Mouse (Mus musculus): ENCODE data around the gene Hist2h2aa1. TPM values are rescaled to one million over a fixed set of nuclear protein-coding genes. Genes with fewer than 3 reads are reported as not detected.

The Hist2h2aa1 gene
- total and polyA plus RNA-seq, 2 experiments, result 230 to 428 TPM

DNA sequence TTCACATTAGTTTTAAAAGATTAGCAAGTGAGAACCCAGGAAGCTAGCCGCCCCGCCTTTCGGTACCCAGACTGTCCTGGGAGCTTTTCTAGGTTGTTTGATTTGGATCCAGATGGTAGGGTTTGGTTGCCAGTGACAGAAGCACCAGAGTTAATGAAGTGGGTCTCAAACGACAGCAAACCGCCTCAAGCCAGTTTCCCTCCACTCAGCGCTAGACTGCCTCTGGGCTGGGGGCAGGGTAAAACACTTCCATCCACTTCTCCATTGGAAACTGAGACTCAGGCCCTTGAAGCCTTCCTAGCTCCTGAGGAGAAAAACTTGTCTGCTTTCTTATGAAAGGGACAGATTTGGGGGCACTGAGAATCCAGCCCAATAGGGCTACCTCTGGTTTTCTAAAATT lies 47.3 kb downstream of the Hist2h2aa1 start:
- no peak overlapping the region; the same call in 1 of the 2 replicates for H3K4me3 ChIP-seq (ENCODE audit: insufficient read depth, low read depth, low read length)
- 0 out of 2 replicates have a peak, but pooled peaks cover 2% of the 10 kb centered on the region for H3K27me3 ChIP-seq (ENCODE audit: control insufficient read depth, insufficient read depth, low read length)
- no peak overlapping the region for H3K27ac ChIP-seq (replicated peaks; ENCODE audit: insufficient read depth, low read depth, low read length)
- 82% methylated on average over 6 of the region's 6 CpGs for WGBS
- H3K9ac ChIP-seq (ENCODE audit: low read depth, low read length), result no peak overlapping the region
- H3K36me3 ChIP-seq (ENCODE audit: control insufficient read depth, insufficient read depth, low read length), result no peaks in the 10 kb centered on the region
- H3K4me1 ChIP-seq (ENCODE audit: control insufficient read depth, insufficient read depth, low read length), result no peaks in the 10 kb centered on the region
- no peak for TF ChIP-seq POLR2A (IDR thresholded peaks at IDR 0.05; ENCODE audit: extremely low read depth, insufficient read depth, low read length)
- no peak for TF ChIP-seq CTCF (IDR thresholded peaks at IDR 0.05; ENCODE audit: low read depth, low read length)
- DNase-seq (ENCODE audit: extremely low read depth, low read depth, low spot score), result no peak
- no peaks in the 10 kb centered on the region for H3K79me2 ChIP-seq (ENCODE audit: control insufficient read depth, insufficient read depth, low read length)

DNA sequence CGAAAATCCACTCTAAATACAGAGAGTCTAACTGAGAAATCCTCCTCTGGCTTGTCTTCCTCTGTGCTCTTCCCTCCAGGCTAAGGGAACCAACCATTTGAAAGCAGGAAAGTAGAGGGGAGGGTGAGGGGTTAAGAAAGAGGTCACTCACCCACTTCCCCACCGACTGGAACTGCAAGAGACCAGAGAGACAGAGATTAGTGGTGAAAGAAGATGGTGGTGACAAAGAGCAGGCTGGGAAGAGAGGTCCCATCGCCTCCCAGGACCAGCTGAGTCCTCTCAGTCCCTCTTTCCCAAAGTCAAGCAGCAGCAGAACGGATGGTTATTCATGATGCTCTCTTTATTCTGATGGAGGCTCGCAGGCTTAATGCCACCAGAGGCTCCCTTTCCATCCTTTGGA lies 48.1 kb downstream of the Hist2h2aa1 start:
- WGBS, result 56% methylated on average over 5 of the region's 5 CpGs
- no peak for DNase-seq (ENCODE audit: extremely low read depth, low read depth, low spot score)
- Histone ChIP-seq H3K27me3 (ENCODE audit: control insufficient read depth, insufficient read depth, low read length) (0 out of 2 replicates have a peak, but pooled peaks cover 2% of the 10 kb centered on the region), H3K36me3 (ENCODE audit: control insufficient read depth, insufficient read depth, low read length) (no peaks in the 10 kb centered on the region), H3K4me1 (ENCODE audit: control insufficient read depth, insufficient read depth, low read length) (no peaks in the 10 kb centered on the region), H3K79me2 (ENCODE audit: control insufficient read depth, insufficient read depth, low read length) (no peaks in the 10 kb centered on the region), H3K4me3 (ENCODE audit: insufficient read depth, low read depth, low read length) (no peak overlapping the region), H3K27ac (replicated peaks; ENCODE audit: insufficient read depth, low read depth, low read length) (peak overlapping the region; percentile 51; the same call in 1 of the 2 replicates), H3K9ac (ENCODE audit: low read depth, low read length) (no peak overlapping the region)
- TF ChIP-seq CTCF (IDR thresholded peaks at IDR 0.05; ENCODE audit: low read depth, low read length) (no peak), POLR2A (IDR thresholded peaks at IDR 0.05; ENCODE audit: extremely low read depth, insufficient read depth, low read length) (no peak)

DNA sequence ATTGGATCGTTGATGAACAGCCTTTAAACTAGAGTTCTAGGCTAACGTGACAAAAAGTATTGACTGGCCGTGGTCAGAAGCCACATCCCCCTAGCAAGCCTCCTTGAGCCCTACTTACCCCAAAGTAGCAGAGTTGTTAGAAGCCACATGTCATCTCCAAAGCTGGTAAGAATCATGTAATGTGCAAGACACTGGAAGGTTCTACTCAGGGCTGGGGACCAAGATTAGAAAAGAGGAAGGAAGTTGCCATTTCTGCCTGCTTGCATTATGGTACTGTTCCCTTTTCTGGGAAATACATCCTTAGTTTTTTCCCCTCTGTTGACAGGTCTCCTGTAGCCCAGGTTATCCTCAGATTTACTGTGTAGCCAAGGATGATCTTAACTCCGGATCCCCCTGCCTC lies 48.5 kb downstream of the Hist2h2aa1 start, which contains the start of gene Fcgr1:
Gene Fcgr1 (minus strand): TSS at position 183 of the 400 bp plus-strand sequence.
- no peaks in the 10 kb centered on the region for H3K79me2 ChIP-seq (ENCODE audit: control insufficient read depth, insufficient read depth, low read length)
- no peak for TF ChIP-seq POLR2A (IDR thresholded peaks at IDR 0.05; ENCODE audit: extremely low read depth, insufficient read depth, low read length)
- TF ChIP-seq CTCF (IDR thresholded peaks at IDR 0.05; ENCODE audit: low read depth, low read length), result no peak
- H3K9ac ChIP-seq (ENCODE audit: low read depth, low read length), result no peak within 1 kb of the TSS
- WGBS, result 76% methylated on average over 4 of the region's 4 CpGs
- peak within 1 kb of the TSS; percentile 51; the same call in 1 of the 2 replicates for H3K27ac ChIP-seq (replicated peaks; ENCODE audit: insufficient read depth, low read depth, low read length)
- H3K4me3 ChIP-seq (ENCODE audit: insufficient read depth, low read depth, low read length), result no peak within 1 kb of the TSS
- no peaks in the 10 kb centered on the region for H3K4me1 ChIP-seq (ENCODE audit: control insufficient read depth, insufficient read depth, low read length)
- no peak for DNase-seq (ENCODE audit: extremely low read depth, low read depth, low spot score)
- 0 out of 2 replicates have a peak, but pooled peaks cover 2% of the 10 kb centered on the region for H3K27me3 ChIP-seq (ENCODE audit: control insufficient read depth, insufficient read depth, low read length)
- no peaks in the 10 kb centered on the region for H3K36me3 ChIP-seq (ENCODE audit: control insufficient read depth, insufficient read depth, low read length)

Other genes starting within 250 kb of the Hist2h2aa1 start
- 5.2 and 6.8 TPM in 2 replicates for gene Plekho1, start 249.5 kb upstream of the Hist2h2aa1 start, total RNA-seq (2014; rRNA removed)
- 4.6 and 8.0 TPM in 2 replicates for gene Plekho1, start 249.5 kb upstream of the Hist2h2aa1 start, polyA plus RNA-seq (2012; rRNA removed)
- gene Vps45, start 187.0 kb upstream of the Hist2h2aa1 start, total RNA-seq (2014; rRNA removed), result 8.9 and 10.7 TPM in 2 replicates
- gene Vps45, start 187.0 kb upstream of the Hist2h2aa1 start, polyA plus RNA-seq (2012; rRNA removed), result 2.1 and 2.4 TPM in 2 replicates
- gene Otud7b, start 141.0 kb upstream of the Hist2h2aa1 start, total RNA-seq (2014; rRNA removed), result 8.9 and 11.9 TPM in 2 replicates
- 5.9 and 6.8 TPM in 2 replicates for gene Otud7b, start 141.0 kb upstream of the Hist2h2aa1 start, polyA plus RNA-seq (2012; rRNA removed)
- 1.2 and 1.4 TPM in 2 replicates for gene Mtmr11, start 83.5 kb upstream of the Hist2h2aa1 start, total RNA-seq (2014; rRNA removed)
- 1.1 and 2.8 TPM in 2 replicates for gene Mtmr11, start 83.5 kb upstream of the Hist2h2aa1 start, polyA plus RNA-seq (2012; rRNA removed)
- gene Sf3b4, start 73.2 kb upstream of the Hist2h2aa1 start, total RNA-seq (2014; rRNA removed), result 2.7 and 5.2 TPM in 2 replicates
- gene Sf3b4, start 73.2 kb upstream of the Hist2h2aa1 start, polyA plus RNA-seq (2012; rRNA removed), result 23.5 and 29.7 TPM in 2 replicates
- under 0.01 and 0.07 TPM in 2 replicates for gene Sv2a, start 64.3 kb upstream of the Hist2h2aa1 start, total RNA-seq (2014; rRNA removed)
- gene Sv2a, start 64.3 kb upstream of the Hist2h2aa1 start, polyA plus RNA-seq (2012; rRNA removed), result 0.04 and 0.66 TPM in 2 replicates
- 68.7 and 74.7 TPM in 2 replicates for gene Bola1, start 25.8 kb upstream of the Hist2h2aa1 start, total RNA-seq (2014; rRNA removed)
- gene Bola1, start 25.8 kb upstream of the Hist2h2aa1 start, polyA plus RNA-seq (2012; rRNA removed), result 44.0 and 56.0 TPM in 2 replicates
- gene Hist2h2ab, start 25.6 kb upstream of the Hist2h2aa1 start, total RNA-seq (2014; rRNA removed), result 8.9 TPM in 2 replicates
- 0.81 TPM in 1 of 2 replicates, not detected in the other for gene Hist2h2ab, start 25.6 kb upstream of the Hist2h2aa1 start, polyA plus RNA-seq (2012; rRNA removed)
- gene Hist2h2ac, start 24.6 kb upstream of the Hist2h2aa1 start, total RNA-seq (2014; rRNA removed), result 99.7 and 113 TPM in 2 replicates
- 1.6 and 2.9 TPM in 2 replicates for gene Hist2h2ac, start 24.6 kb upstream of the Hist2h2aa1 start, polyA plus RNA-seq (2012; rRNA removed)
- 2.9 TPM in 2 replicates for gene Hist2h2be, start 24.4 kb upstream of the Hist2h2aa1 start, total RNA-seq (2014; rRNA removed)
- gene Hist2h2be, start 24.4 kb upstream of the Hist2h2aa1 start, polyA plus RNA-seq (2012; rRNA removed), result 1.4 and 1.9 TPM in 2 replicates
- gene Hist2h3c2, start 6.4 kb upstream of the Hist2h2aa1 start, total RNA-seq (2014; rRNA removed), result 3.5 and 8.3 TPM in 2 replicates
- 8.6 and 22.4 TPM in 2 replicates for gene Hist2h3c2, start 6.4 kb upstream of the Hist2h2aa1 start, polyA plus RNA-seq (2012; rRNA removed)
- 663 and 777 TPM in 2 replicates for gene Hist2h2aa2, start 5.2 kb upstream of the Hist2h2aa1 start, total RNA-seq (2014; rRNA removed)
- 385 and 570 TPM in 2 replicates for gene Hist2h2aa2, start 5.2 kb upstream of the Hist2h2aa1 start, polyA plus RNA-seq (2012; rRNA removed)
- not detected in 2 replicates for gene Hist2h3c1, start 1.2 kb downstream of the Hist2h2aa1 start, total RNA-seq (2014; rRNA removed)
- not detected in 2 replicates for gene Hist2h3c1, start 1.2 kb downstream of the Hist2h2aa1 start, polyA plus RNA-seq (2012; rRNA removed)
- 6.0 and 6.6 TPM in 2 replicates for gene Hist2h4, start 17.8 kb downstream of the Hist2h2aa1 start, total RNA-seq (2014; rRNA removed)
- gene Hist2h4, start 17.8 kb downstream of the Hist2h2aa1 start, polyA plus RNA-seq (2012; rRNA removed), result 0.75 and 1.5 TPM in 2 replicates
- gene Hist2h3b, start 23.2 kb downstream of the Hist2h2aa1 start, total RNA-seq (2014; rRNA removed), result 29.2 and 49.8 TPM in 2 replicates
- 5.7 and 5.8 TPM in 2 replicates for gene Hist2h3b, start 23.2 kb downstream of the Hist2h2aa1 start, polyA plus RNA-seq (2012; rRNA removed)
- 30.4 and 30.7 TPM in 2 replicates for gene Hist2h2bb, start 24.3 kb downstream of the Hist2h2aa1 start, total RNA-seq (2014; rRNA removed)
- not detected in 2 replicates for gene Hist2h2bb, start 24.3 kb downstream of the Hist2h2aa1 start, polyA plus RNA-seq (2012; rRNA removed)
- 3.2 and 3.7 TPM in 2 replicates for gene Fcgr1, start 48.5 kb downstream of the Hist2h2aa1 start, total RNA-seq (2014; rRNA removed)
- 0.97 and 2.2 TPM in 2 replicates for gene Fcgr1, start 48.5 kb downstream of the Hist2h2aa1 start, polyA plus RNA-seq (2012; rRNA removed)
- not detected in 2 replicates for gene BC107364, start 206.8 kb downstream of the Hist2h2aa1 start, total RNA-seq (2014; rRNA removed)
- not detected in 2 replicates for gene BC107364, start 206.8 kb downstream of the Hist2h2aa1 start, polyA plus RNA-seq (2012; rRNA removed)

Data from liver, adult 2 months (tissue).